Mouse (Mus musculus): ENCODE results near the gene Tmem129.

The Tmem129 gene

DNA sequence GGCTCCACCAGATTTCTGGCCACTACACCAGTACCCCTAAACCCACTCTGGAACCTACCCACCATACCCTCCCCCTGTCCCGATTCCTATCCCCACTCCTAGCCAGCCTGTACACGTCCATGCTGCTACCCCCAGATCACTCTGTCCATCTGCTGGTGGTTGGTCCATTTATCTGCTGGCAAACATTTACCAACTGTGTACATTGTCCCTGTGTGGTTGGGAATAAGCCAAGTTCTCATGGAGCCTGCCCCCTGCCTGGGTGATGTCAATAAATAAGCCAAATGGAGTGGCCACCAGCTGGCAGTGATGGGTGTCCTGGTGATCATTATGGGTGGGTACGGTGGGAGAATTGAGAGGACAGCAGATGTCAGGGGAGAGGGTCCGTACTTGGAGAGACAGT is 28.9 kb upstream of the Tmem129 start:
- no peak for DNase-seq (ENCODE audit: low spot score)

DNA sequence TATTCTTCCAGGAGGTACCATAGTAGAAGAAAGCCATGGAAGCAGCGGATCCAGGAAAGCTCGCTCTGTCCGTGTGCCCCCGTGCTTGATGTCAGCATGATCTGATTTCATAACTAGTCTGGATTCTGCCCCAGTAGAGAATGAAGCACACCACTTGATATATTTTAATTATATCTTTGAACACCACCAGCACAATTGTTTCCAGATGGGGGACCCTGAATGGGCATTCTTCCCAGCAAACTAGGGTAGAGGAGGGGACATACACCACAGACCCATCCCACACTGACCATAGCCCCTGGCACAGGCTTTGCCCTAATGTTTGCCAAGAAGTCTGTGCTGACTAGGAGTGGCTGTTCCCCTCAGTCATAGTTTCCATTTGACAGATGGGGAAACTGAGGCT is 26.7 kb upstream of the Tmem129 start:
- DNase-seq (ENCODE audit: low spot score): no peak

DNA sequence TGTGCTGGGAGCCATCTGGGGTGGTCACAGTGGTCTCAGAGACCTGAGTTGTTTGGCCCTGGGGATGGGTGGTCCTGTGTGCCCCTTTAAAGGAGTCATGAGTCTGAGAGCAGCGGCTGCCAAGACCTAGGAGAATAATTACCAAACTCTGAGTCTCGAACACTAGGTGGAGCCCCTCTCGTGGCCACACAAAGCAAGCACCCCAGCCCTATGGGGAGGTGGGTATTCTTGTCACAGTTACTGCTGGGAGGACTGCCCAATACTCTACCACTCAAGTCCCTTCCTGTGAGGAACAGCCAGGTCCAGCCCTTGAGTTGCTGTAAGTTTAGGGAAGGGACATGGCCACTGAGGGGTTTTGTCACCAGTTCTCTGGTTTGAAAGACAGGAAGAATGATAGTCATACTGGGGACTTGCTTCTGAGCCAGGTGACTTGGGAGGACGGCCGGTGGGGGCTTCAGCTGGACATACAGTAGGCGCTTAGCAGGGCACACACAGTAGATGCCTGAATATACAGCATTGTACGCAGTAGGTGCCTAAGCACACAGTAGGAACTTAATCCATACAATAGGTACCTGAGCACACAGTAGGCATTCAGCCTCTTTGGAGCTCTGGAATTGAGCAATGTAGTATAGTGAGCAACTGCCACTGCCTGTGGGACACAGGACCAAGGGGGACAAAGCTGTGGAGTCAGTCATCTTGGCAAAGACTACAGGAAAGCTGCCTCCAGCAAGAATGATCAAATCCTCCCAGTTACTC is 25.9 kb upstream of the Tmem129 start:
- DNase-seq (ENCODE audit: low spot score): peak; percentile 27

DNA sequence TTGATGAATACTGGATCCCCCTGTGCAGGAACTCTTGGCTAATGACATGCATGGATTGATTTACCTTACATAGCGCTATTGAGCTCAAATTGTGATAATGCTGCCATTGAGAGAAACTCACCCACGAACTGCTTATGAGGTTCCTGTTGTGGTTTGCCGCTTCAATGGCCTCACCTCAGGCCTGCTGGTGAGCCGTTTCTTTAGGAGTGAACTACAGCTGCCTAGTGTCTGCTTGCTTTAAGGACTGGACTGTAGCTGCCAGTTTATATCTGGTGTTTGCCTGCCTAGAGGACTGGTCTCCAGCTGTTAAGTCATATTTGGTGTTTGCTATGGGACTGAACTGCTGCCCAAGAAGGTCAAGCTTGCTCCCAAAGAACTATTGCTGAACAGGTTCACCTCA is 24.7 kb upstream of the Tmem129 start:
- no peak for DNase-seq (ENCODE audit: low spot score)

DNA sequence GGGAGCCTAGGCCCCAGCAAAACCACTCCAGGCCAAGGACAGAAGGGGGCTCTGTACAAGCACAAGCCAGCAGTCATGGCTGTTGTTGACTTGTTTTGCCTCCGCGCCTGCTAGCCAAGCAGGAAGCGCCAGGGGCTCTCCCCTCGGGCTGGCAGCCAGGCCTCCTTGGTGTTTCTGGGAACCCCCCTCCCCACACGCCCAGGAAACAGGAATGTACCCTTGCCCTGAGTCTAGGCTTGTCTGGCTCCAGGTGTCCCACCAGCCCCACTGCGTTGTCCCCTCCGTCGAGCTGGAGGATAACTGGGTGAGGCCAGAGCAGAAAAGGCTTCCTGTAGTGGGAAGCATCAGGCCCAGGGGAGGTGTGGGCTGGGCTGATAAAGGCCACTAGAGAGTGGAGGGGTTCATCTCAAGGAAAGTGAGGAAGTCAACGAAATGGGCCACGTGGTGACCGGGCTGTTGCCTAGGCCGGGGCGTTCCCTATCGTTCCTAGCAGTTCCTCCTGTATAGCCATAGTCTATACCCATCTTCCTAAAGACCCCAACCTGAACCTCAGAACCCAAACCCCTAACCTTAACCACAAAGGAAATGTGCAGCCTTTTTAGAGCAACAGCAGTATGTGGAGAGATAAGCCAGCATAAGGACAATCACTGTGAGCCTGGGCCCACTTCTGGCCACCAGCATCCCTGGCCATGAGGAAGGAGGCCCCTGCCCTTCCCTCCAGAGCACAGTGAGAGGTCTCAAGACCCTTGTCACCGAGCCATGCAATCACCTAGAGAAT is 23.6 kb upstream of the Tmem129 start:
- DNase-seq (ENCODE audit: low spot score): no peak

DNA sequence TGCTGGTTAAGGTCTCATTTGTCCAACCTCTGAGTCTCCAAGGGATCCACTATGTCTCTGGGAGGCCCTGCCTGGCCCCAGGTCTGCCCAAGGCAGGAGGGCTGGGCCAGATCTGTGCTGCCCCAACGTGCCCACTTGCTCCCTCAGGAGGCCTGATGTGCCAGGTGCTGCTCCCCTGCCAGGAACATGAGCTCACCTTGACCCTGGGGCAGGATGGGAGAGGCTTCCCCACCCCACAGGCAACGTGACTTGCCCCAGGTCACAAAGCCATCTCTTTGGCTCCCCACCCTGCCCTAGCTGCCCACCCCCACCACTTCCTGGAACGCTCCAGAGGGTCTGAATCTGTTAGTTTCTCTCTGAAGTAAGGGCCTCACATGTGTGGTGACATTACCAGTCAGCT is 22.8 kb upstream of the Tmem129 start:
- DNase-seq (ENCODE audit: low spot score): no peak

DNA sequence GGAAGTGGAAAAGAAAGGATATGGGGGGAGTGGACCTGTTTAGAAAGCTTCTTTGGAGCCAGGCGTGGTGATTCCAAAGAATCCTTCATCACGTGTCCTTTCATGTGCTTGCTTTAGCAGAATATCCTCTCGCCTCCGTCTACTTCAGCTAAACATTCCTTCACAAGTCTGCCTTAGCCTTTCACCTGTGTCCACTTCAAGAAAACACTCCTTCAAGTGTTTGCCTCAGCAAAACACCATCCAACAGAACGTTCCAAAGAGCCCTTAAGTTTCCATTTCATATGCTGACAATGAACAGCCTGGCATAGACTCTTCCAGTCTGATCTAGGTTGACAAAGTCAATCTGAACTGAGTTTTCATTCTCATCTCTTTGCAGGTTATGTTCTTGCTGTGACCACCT is 20.0 kb upstream of the Tmem129 start:
- no peak for DNase-seq (ENCODE audit: low spot score)

DNA sequence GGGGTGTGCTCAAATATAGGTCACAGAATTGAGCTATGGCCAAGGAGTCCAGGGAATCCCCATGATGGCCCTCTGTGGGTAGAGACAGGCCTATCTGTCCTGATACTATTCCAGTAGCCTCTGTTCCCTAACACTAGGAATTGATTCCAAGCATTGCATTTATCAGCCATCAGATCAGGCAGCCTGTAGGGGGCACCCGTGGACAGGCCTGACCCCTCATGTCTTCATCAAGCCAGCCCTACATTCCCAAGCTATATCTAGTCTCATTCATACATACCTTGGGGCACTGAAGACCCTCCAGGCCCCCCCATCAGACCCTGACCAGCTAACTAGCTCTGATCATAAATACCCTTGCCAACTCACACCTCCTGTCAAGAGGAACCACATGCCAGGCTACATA is 17.7 kb upstream of the Tmem129 start:
- DNase-seq (ENCODE audit: low spot score): peak; percentile 42

DNA sequence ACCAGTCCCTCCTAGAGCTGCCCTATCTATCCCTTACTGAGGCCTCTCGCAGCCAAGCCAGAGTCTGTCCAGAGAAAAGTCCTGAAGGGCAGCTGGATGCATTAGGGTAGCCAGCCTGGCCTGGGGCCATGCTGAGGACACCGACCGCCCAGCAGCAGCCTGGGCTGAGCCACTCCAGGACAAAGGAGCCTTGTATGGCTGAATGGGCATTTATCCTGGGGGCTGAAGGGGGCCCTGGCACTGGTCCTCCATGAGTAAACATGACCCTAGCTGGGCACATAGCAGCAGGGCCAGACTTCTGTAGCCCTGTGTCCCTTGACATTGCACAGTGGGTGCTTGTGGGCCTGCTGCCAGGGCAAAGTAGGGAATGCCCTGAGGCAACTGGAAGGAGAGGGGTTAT is 16.2 kb upstream of the Tmem129 start:
- DNase-seq (ENCODE audit: low spot score): peak; percentile 53

DNA sequence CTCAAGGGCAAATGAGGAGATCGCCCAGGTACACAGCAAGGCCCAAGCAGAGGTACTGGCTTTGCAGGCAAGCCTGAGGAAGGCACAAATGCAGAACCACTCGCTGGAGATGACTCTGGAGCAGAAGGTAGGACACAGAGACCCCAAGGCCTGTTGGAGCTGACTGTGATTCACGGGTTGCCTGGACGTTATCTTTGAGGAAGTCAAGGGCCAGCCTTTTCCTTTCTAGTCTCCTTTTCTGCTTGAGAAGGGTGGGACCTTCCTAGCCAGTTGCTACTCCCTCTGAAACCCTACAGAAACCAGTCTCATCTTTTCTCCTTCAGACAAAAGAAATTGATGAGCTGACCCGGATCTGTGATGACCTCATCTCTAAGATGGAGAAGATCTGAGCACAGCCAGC is 13.4 kb upstream of the Tmem129 start:
- no peak for DNase-seq (ENCODE audit: low spot score)

DNA sequence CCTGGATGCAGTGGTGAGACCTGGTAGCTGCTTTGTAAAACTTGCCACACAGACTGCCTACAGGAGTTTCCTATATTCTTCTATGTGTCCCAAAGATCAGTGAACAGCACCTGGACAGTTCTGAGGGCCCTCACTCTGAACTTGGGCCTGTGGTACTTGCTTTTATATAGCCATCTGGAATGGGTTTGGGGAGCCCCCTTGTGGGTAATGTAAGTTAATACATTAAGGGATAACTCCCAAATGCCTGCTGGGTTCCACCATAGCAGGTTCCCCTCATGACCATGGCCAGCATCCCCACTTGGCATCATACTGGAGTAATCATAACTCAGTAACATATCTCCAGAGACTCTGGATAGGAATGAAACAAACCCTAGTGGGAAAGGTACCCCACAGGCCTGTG is 10.0 kb upstream of the Tmem129 start:
- no peak for DNase-seq (ENCODE audit: low spot score)

DNA sequence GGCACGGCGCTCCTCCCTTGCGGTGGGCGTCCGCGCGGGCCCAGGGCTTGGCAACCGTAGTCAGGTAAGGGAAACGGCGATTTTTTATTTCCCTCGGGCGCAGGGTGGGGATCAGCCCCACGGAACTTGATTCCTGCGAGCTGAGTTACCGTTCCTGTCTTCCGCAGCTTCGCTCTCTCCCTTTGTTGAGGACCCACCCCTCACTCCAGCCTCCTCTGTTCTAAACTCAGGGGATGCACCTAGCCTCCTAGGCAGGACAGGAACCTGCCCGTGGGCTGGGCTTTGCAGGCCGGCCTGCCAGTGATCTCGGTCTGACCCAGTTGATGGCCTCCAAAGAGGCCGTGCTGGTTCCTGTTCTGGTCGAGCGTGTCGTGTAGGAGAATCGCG is 441 bp upstream of the Tmem129 start:
- DNase-seq (ENCODE audit: low spot score): no peak

DNA sequence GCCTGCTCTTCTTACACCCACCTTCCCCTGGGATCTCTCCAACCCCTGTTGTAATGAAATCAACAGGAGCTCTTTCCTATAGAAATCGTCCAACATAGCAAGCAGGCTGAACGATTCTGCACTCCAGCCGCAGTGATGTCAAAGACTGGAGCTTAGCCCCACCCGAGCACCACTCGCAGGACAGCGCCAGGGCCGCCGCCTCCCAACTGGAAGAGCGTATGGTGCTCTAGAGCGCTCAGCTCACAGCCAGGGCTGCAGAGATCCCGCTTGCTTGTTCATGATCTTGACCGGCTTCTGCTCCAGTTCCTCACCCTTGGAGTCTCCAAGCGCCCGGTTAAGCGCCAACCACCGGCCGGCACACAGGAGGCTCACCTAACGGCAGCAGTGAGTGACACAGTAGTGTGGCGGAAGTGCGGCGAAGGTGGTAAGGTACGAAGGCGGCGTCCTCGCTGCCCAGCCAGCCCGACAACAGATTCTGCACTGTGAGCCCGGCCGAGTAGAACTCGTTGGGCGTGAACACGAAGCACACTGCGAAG is 897 bp downstream of the Tmem129 start:
- no peak for DNase-seq (ENCODE audit: low spot score)

DNA sequence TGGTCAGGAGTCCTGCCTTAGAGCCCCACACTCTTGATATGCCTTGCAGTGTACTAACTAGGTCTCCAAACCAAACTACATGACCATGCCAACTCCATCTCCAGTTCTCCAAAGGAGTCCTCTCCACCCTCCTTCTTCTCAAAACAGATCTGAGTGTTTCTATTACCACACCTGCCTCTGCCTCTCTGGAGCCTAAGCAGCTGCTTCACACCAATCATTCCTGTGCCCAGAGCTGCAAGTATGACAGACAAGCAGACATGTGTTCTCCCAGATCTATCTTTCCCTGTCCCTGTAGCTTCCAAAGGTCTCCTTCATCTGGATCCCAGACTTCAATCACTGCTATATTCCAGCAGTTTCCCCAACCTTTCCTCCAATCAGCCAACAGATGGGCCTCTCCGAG is 1.5 kb downstream of the Tmem129 start:
- DNase-seq (ENCODE audit: low spot score): no peak

DNA sequence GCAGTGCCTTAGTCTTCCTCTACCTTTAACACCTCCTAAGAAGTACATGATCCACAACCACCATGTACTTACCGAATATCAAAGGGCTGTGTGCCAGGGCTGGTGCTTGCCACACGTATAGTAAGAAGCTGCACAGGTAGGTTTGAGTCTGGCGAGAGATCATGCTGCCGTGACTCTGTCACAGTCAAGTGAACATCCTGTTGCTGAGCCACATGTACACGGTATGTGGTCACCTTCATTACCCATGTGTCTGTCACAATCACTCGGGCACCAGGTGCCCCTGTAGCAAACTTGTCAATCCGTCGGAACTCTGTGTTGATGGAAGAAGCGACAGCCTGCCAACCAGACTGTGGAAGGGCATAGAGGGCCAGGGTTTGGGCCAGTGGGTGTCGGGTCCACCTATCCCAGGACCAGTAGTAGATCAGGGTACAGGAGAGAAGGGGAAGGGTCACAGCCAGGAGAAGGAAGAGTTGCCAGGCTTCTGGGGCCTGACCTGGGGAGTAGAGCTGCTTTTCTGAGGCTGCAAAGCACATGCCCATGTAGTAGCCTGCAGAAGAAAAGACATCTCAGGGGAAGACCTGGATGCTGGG is 2.9 kb downstream of the Tmem129 start:
- no peak for DNase-seq (ENCODE audit: low spot score)

DNA sequence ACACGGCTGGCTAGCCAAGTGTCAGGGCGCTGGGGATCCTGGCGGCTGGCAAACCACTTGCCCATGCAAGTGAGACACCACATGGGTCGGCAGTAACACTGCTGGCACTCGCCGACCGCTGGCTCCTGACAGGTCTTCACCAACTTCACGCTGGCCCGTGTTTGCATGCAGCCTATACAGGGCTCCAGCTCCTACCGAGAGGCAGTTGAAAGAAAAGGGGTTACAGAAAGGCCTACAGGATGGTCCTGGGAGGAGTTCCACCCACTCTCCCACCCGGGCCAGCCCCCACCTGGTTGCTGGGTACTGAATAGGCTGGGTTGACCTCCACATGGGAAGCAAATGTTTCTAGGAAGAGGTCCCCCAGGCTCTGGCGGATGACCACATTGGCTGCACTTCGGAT is 3.8 kb downstream of the Tmem129 start:
- DNase-seq (ENCODE audit: low spot score): no peak

DNA sequence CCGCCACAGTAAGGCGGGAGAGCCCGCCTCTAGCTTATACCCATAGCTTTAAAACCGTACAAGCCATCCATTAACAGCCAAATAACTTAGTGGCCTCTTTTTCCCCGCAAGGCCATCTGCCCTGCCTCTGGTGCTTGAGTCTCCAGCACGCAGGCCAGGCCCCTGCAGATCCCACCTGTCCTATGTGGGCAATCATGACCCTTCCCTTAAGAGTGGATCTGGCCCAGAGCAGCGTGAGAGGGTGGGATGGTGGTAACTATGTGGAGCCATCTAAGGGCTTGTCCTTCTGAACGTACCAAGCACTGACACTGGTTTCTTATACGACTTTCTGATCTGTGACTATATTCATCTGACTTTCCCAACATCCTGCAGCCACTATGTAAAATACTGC is 5.4 kb downstream of the Tmem129 start:
- no peak for DNase-seq (ENCODE audit: low spot score)

DNA sequence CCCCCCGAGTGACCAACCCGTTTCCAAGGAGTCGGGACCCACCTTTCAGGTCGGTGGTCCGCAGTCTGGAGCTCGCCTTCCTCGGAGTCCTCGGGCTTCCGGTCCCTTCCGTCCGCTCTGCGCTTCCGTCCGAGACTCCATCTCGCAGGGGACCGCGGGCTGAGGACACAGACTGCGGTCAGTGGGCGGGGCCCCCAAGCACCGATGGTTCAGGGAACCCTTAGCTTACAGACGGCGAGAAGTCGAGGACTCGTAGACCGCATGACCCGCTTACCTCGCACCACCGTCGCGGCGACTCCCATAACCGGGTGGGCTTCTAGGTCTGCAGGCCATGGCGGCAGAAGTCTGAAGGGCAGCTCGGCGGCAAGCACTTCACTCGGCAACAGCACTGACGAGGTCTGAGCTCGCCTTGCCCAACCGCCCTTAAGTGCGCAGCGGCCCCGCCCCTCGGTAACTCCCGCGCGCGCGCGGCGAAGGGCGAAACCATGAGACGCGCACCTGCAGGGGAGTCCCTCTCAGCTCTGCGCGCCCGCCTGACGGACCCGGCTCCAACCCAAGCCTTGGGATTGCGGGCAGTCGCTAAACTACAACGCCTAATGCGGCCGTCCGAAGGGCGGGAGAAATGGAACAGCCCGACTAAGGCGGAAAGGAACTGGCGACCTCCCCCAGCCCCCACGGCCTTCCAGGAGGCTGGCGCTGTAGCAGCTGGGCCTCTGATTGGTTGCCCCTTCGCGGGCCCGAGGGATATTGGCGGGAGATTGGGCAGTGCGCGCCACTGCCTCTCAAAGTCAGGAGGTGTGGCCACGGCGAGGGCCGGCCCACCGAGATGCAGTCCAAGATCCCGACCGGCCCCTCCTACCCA is 6.1 kb downstream of the Tmem129 start, which contains the start of gene Slbp:
Slbp (minus strand) TSS at position 654 of the 862 bp plus-strand sequence.
- DNase-seq (ENCODE audit: low spot score): peak; percentile 94

DNA sequence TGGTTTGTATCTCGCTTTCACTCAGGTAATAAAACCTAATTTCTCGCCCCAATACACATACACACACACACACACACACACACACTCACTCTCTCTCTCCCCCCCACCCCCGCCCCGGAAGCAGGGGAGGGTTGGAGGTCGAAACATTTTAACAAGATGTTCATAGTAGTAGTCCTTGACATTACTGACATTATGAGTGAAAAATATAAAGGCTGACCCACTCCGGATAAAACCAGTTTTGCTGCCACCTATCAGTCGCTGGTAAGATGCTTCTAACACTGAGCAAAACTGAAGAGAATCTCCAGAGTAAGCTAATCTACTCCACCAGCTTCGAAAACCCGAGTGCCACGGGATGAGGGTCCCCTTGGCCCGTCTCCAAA is 6.7 kb downstream of the Tmem129 start:
- no peak for DNase-seq (ENCODE audit: low spot score)

DNA sequence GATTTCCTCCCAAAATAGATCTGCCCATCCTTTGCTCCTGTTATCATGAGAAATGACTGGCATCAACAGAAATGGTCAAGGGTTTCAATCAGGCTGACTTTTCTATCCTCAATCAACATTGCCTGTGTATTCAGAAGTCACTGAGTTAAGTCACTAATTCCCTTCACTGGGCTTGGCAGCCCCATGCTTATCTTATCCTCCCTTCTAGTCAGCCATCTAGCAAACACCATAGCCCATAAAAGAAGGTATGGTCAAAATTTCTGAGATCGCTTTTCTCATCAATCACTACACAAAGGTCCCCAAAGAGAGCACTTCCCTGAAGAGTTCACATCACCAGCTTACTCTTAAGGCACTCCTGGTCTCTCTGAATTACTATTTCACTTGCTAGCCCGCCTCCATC is 7.2 kb downstream of the Tmem129 start:
- no peak for DNase-seq (ENCODE audit: low spot score)

DNA sequence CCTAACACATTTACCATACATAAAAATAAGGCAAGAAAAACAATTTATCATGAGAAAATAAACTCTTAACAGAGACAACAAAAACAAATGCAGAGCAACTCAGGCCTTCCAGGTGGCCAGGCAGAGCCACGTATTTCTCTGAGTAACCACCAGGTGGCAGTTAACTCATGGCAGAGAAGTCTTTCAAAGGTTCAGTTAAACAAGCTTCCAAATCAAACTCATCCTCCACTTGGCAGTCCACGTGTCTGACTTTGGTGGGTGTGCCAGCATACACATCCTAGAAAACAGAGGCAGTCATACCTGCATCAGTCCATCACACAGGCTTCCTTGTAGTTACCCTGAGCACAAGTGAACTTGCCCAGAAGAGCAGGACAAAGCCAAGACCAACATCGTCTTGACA is 17.6 kb downstream of the Tmem129 start:
- no peak for DNase-seq (ENCODE audit: low spot score)

DNA sequence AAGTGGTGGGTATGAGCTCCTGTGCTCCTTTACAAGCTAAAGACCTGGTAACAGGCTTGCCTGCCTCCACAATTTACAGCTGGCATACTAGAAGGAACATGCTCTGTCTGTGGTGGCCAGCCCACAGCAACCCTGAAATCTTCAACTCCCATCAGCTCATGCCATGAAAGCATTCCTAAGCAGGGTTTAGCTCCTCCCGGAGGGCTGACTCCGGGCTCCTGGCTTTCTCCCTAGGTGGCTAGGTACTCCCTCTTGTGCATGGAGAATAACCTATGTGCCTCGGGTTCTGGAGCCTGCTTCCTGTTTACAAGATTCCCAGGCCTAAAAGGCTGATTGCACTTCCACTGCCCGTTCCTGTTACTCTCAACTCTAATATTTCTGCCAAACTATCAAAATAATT is 19.4 kb downstream of the Tmem129 start:
- DNase-seq (ENCODE audit: low spot score): no peak
